Mouse (Mus musculus) right cerebral cortex, adult 18-20 months (tissue): ENCODE measurements around the gene Mb21d2.

Source experiments
- DNase-seq: peaks from one replicate; pipeline ENCODE4 v3.0.0; 2022; ENCODE audit warnings: mixed read lengths

Mb21d2 gene

DNA sequence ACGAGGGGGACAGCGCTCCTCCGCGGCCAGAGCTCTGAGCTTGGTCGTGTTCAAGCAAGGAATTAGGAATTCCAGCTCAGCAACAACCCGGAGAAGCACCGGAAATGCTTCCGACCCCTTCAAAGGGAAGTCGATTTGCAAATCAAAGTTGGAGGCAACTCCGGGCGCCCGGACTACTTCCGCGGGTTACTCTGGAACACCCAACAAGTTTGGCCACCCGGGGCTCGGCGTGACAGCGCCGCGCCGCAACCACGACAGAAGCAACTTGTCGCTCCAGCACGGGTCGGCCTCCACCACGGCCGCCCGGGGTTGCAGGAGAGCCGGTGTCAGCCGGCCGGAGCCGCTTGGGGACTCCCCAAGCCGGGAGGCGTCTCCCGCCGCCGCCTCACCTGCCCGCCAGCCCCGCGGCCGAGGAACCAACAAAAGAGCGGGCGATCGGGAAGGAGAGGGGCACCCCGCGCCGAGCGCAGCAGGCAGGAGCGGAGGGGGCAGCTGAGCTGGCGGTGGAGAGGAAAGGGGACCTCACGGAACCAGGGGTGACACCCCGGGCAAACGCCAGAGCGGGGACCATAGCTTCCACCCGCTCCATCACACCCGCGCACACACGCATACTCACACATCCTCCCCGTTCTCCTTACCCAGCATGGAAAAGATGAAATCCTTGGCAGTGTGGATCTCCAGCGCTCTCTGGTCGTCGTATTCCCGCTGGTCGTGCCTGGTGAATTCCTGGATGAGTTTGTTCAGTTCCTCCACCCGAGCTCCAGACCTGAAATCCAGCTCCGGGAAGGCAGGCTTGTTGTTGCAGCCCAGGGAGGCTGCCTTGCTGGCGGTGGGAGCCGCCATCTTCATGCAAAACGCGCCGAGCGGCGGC, at the start of gene Mb21d2:
Gene Mb21d2, minus strand, starts transcription at position 859 of the 871 bp plus-strand sequence.
- DNase-seq: peak; percentile 58

DNA sequence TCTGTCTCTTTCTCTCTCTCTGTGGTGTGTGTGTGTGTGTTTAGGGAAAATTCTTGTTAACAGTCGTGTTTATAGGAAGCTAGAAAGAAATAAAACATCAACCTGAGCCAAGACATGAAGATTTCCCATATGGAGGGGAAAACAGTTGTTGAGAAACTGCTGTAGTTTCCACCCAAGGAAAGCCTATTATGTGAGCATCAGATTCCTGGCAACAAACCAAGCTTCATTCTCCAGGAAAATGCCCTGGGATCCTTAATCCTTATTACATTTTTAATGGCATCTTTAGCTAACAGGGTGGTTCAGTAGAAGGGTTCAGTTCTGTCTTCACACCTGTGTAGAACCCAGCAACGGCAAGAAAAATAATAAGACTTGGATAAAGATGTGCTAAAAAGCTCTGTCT, 36.8 kb upstream of the Mb21d2 start:
- no peak for DNase-seq

DNA sequence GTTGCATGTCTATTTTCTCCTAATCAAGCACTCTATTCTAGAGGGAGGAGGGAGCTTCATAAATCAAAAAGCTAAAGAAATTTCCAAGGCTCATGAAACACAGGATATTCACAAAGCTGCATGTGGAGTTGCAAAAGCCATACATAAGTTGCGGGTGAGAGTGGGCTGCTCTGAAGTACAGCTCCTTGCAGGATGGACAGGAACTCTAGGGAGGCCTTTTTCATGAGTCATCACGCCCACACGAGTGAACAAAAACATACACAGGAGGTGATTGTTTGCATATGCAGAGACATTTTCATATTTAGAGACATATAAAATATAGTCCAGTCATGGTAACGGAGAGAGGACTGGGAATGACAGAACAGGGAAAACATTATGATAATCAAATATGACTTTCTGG, 34.6 kb upstream of the Mb21d2 start:
- peak; percentile 9 for DNase-seq

DNA sequence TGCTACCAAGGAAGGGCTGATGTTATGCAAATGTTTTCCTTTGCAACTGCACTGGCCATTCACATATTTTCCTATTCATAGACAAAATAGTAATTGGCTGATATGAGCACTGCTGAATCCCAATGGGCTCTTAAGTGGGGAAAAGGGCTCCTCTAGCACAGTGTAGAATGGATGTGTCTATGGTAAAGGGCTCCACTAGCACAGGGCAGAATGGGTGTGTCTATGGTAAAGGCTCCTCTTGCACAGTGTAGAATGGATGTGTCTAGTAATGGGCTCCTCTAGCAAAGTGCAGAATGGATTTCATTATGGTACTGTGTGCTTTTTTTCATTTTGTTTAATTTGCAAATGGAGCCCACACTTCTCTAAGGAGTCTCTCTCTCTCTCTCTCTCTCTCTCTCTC, 33.5 kb upstream of the Mb21d2 start:
- no peak for DNase-seq

GRCm38 (mm10) chr16:28949810-28950209, 20.3 kb upstream of the Mb21d2 start:
- no peak for DNase-seq

- no peak for DNase-seq
Observed at GRCm38 (mm10) chr16:28943254-28943653, 13.8 kb upstream of the Mb21d2 start.

GRCm38 (mm10) chr16:28936181-28936792, 6.8 kb upstream of the Mb21d2 start:
- DNase-seq: no peak

GRCm38 (mm10) chr16:28935701-28936100, 6.2 kb upstream of the Mb21d2 start:
- no peak for DNase-seq

DNA sequence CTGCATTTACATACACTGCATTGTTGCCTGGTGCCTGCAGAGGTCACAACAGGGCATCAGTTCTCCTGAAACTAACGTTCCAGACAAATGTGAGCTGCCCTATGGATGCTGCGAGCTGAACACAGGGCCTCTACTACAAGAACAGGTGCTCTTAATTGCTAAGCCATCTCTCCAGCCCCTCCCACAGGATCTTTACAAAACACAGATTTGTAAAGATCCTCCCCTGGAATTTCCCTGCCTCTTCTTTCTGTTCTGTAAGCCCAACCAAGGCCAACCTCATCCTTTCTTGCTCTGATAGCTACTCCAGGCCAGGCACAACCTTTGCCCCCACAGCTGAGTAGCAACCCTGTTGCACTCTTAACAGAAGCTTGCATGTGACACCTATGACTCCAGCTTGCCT, 1.7 kb upstream of the Mb21d2 start:
- DNase-seq: no peak

DNA sequence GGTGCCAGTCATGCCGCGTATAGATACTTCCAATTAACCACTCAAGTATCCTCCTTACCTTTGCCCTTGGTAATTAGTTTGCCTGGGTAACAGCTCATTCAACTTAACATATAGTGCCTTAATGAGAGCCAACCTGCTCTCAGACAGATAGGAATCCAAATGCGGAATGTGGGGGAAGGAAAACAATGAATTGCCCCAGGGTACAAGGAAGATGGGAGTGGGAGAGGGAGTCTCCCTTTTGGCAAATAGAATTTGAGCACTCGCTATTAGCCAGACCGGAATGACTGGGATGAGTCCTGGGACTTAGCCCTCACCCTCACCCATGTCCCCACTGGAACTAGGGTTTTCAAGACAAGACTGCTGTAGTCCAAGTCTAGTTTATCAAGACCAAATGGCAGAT, 953 bp upstream of the Mb21d2 start:
- DNase-seq: no peak

DNA sequence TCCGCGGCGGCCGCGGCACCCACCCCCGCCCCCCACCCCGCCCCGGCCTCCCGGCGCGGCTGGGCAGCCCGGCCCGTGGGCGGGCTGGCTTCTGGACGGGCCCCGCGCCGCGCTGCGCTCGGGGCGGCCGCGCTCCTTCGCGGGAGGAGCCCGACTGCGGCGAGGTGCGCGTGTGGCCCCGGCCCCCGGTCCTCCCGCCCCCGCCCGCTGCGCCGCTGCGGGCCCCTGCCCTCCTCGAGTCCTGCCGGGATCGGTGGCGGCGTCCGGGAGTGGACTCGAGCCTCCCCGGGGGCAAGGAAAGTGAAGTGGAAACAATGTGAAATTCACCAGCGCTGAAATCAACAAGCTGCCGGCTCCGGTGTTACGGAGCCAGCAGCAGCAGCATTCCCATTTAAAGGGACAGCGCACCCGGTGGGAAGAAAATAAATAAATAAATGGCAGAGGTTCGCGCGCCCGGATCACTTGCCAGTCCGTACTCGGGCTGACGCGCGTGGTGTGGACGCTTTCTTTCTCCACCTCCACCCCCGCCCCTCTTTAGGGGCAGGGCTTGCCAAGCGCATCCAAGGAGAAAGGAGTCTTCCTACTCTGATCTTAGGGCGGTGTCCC, 316 bp upstream of the Mb21d2 start:
- peak; percentile 66 for DNase-seq

- peak; percentile 46 for DNase-seq
Observed at GRCm38 (mm10) chr16:28928466-28928814, 1.0 kb downstream of the Mb21d2 start.

DNA sequence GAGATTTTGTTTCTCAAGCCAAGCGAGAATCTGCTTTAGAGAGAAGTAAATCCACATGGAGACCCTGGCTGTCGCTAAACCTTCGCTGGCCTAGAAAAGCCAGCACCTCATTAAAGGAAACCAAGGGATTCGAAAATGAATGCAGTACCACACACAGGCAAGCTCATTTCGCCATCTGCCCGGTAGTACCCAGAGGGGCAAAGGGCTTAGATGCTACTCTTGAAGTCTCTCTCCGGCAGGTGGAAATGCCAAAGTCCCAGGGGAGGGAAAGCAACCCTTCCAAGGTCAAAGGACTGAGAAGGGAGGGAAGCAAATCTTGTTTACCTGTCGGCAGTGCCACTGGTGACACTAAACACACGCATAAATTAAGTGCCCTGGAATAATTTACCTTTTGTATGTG, 2.1 kb downstream of the Mb21d2 start:
- no peak for DNase-seq

- DNase-seq: no peak
Observed at GRCm38 (mm10) chr16:28919320-28919885, 10.1 kb downstream of the Mb21d2 start.

GRCm38 (mm10) chr16:28915362-28915761, 14.1 kb downstream of the Mb21d2 start:
- no peak for DNase-seq

- no peak for DNase-seq
Observed at GRCm38 (mm10) chr16:28914709-28915108, 14.8 kb downstream of the Mb21d2 start.

GRCm38 (mm10) chr16:28911414-28912050, 17.9 kb downstream of the Mb21d2 start:
- no peak for DNase-seq

GRCm38 (mm10) chr16:28906370-28907275, 22.9 kb downstream of the Mb21d2 start:
- no peak for DNase-seq

- no peak for DNase-seq
Observed at GRCm38 (mm10) chr16:28905567-28906289, 23.7 kb downstream of the Mb21d2 start.

- no peak for DNase-seq
Observed at GRCm38 (mm10) chr16:28902620-28903565, 26.6 kb downstream of the Mb21d2 start.
